Mouse (Mus musculus) telencephalon, adult 2 months (tissue): ENCODE data around the gene Spint3.

Source experiments
- DNase-seq: peaks from one replicate; pipeline ENCODE4 v3.0.0-alpha.2; 2011; ENCODE audit warnings: low read depth, low spot score

Gene Spint3

DNA sequence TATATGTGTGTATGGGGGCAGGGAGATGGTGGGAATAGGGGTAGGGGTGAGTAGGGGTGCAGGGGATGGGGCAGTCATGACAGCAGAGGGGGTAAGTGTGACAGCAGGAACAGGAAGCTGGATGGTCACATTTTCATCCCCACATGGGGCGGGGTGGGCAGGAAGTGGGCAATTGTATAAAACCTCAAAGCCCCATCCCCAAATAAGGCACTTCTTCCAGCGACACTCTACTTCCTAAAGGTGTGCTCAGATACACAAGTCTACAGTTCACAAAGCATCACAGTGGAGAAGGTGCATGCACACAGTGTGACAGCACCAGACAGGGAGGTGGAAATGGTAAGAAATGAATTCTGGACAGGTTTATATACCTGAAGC lies 22.4 kb downstream of the Spint3 start:
- DNase-seq, result no peak

GRCm38 (mm10) chr2:164549963-164550894 lies 23.0 kb downstream of the Spint3 start:
- DNase-seq, result peak; percentile 67

GRCm38 (mm10) chr2:164549338-164549737 lies 23.9 kb downstream of the Spint3 start:
- DNase-seq, result no peak

DNA sequence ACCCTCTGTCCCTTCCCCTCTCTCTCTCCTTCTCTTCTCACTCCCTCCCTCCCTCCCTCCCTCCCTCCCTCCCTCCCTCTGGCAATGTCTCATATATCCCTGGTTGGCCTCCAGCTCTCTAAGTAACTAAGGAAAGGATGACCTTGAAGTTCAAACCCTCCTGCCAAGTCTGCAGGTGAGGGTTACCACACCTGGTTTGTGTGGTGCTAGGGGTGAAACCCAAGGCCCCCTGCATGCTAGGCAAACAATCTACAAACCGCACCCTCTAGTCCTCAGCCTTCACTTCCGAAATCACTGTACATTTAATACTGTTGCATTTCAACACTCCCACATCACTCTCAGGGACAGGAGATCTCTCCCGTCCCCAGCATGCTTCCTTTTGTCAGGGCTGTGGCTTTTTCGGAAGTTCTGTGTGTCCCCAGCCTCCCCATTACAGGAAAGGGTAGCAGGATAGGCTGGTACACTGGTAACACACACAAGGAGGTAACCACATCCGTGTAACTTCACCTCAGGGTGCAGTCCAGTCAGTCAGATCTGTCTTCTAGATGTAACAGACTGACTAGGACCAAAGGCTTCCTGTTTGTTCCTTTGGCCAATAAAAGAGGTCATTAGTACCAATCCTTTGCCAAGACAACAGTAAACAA lies 28.7 kb downstream of the Spint3 start:
- no peak for DNase-seq

DNA sequence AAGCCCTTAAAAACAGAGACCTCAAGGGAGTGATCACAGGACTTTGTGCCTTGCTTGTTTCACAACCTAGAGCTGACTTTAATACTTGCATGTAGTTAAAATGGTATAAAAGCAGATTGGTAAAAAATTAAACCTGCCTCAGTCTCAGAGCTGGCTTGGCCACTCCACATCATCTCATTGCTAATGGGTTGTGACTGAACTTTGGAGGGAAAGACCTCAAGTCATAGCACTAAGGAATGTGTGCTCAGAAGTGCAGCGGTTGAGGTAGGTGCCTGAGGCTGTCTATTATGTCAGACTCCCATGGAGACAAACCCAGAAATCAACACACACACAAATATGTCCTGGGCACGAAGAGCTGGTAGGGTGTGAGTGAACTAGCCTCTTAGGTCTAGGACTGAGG lies 29.5 kb downstream of the Spint3 start:
- no peak for DNase-seq

GRCm38 (mm10) chr2:164542598-164542997 lies 30.7 kb downstream of the Spint3 start:
- no peak for DNase-seq

GRCm38 (mm10) chr2:164542132-164542531 lies 31.1 kb downstream of the Spint3 start:
- no peak for DNase-seq

- DNase-seq, result no peak
Observed at GRCm38 (mm10) chr2:164540652-164541427, 32.4 kb downstream of the Spint3 start.

GRCm38 (mm10) chr2:164537003-164537402 lies 36.3 kb downstream of the Spint3 start:
- no peak for DNase-seq

DNA sequence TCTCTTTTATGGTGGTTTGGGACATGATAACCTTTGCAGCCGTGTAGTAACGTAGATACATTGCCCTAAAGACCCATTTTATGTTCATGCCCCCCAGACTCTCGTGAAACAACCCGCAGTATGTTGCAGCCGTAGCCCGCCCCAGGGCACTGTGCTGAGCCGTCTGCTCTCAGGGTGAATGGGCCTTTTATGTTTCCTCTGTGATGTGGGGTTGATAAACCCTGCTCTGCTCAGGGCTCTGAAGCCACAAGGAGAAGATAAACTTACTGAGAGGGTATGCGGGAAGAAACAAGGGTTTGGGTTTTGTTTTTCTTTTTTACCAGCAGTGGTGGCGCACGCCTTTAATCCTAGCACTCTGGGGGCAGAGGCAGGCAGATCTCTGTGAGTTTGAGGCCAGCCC lies 38.9 kb downstream of the Spint3 start:
- DNase-seq, result no peak

DNA sequence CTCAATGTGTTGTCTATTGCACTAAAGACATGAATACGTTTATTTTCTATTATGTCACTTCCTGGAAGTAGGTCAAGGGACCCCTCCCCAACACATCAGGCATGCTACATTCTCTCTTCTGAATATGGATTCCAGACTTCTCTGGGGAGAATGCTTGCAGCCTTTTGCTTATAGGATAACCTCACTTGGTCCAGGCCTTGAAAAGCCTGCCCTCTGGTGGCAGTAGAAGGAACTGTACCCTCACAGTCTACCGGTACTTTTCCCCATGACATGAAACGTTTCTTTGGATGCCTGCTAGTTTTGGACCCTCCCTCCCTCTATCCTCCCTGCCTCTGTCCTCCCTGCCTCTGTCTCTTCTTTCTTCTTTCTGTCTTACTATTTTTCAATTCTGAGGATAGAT lies 42.1 kb downstream of the Spint3 start:
- peak; percentile 40 for DNase-seq

DNA sequence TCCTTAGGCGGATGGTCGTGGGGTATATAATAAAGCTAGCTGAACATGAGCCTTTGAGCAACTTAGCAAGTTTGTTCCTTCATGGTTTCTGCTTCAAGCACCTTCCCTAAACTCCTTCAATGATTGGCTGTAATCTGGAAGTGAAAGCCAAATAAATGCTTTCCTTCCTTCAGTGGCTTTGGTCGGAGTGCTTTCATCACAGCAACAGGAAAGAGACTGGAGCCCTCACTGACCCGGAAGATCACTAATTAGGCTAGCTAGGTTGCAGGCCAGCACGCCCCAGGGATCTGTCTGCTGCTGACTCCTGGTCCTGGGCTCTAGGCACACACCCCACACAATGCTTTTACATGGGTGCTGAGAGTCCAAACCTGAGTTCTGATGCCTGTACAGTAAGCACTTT lies 44.7 kb downstream of the Spint3 start:
- DNase-seq, result no peak

GRCm38 (mm10) chr2:164523301-164523773 lies 49.9 kb downstream of the Spint3 start:
- no peak for DNase-seq

- DNase-seq, result no peak
Observed at GRCm38 (mm10) chr2:164522280-164522679, 51.0 kb downstream of the Spint3 start.

DNA sequence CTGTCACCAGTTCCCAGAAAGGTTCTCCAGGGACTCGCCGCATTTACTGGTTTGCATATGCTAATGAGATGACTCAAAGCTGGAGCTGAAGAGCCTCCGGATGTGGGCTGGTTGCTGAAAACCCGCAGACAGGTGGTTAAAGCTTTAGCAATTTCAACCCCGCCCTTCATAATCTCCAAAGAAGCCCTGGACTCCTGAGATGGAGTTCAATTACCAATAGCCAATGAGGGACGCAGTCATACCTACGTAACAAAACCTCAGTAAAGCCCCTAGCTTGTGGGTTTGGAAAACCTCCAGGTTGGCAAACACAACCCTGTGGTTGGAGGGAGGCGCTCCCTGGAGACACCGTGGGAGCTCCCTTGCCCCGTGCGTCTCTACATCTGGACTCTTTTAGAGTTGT lies 51.4 kb downstream of the Spint3 start:
- no peak for DNase-seq

GRCm38 (mm10) chr2:164520782-164521181 lies 52.5 kb downstream of the Spint3 start:
- DNase-seq, result no peak
